Mouse (Mus musculus): ENCODE measurements at regions not wholly inside any gene's neighbourhood (a gene's known extent, or its start where the extent isn't known, plus 50 kb on each side); places are given as distances from the start of the nearest gene placed in this dataset.

DNA sequence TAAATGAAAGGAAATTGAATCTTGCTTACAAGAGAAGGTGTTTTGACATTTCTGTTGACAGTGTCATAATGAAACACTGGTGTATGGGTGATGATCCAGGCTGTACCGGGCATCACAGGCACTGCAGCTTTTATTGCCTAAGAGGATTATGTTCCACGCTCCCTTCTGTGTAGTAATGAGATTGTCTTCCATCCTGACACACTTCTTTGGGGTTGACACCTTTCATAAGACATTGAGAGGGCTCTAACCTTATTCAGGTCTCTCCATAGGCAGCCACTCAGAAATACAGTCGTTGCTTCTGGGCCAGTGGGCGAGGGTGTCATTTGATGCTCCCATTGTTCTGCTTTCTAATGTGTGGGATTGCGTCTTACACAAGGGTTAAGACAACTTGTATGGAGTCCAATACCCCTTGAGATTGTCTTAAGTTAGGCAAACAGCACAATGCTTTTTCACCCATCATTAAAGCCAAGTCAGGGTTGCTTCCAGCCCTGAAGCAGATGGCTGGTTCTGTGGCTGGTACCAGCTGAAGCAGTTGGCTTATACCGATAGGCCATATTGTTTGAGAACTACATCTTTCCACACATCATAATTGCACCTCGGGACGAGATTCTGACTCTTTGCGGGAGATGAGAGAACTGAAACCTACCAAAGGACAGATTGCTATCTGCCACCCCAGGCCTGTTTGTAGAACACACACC is 81.9 kb upstream of the Frmd4b start:
- ATAC-seq (ENCODE audit: insufficient number of reproducible peaks, insufficient read depth, low FRiP score, low read depth), result no peak

DNA sequence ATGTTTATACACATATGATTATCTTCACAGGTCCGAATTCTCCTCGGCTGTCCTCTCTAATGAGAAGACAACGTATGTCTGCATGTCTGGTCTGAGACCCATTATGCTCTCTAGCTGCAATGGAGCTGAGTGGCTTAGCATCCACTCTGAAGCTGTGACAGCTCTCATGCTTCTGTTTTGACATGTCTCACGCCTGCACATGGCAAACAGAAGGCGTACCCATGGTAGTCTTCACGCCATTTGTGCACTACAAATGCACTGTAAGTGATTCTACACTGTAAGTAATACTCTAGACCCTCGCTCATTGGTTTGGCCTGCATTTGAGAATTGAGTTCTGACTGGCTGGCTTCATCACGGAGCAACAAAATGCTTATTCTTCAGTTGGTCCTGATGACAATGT is 75.9 kb upstream of the Frmd4b start:
- H3K36me3 ChIP-seq (ENCODE audit: control insufficient read depth, insufficient read depth, low read length), result no peaks in the 10 kb centered on the region
- no peak for ATAC-seq (ENCODE audit: insufficient number of reproducible peaks, insufficient read depth, low FRiP score, low read depth)
- H3K27me3 ChIP-seq (ENCODE audit: control insufficient read depth, insufficient read depth, low read length), result no peaks in the 10 kb centered on the region
- no peaks in the 10 kb centered on the region for H3K4me1 ChIP-seq (ENCODE audit: control insufficient read depth, insufficient read depth, low read length)
- no peak overlapping the region for H3K27ac ChIP-seq (ENCODE audit: low read length)
- no peak overlapping the region for H3K9ac ChIP-seq (replicated peaks; ENCODE audit: low read depth, low read length)
- no peaks in the 10 kb centered on the region for H3K9me3 ChIP-seq (ENCODE audit: control insufficient read depth, low read depth, low read length)
- 85% methylated on average over 8 of the region's 8 CpGs for WGBS
- no peak overlapping the region for H3K4me3 ChIP-seq (ENCODE audit: low read depth, low read length)
- no peak overlapping the region for H3K4me2 ChIP-seq (replicated peaks; ENCODE audit: low read depth, low read length)

More for the DNA sequence above, 81.9 kb upstream of the Frmd4b start:
- H3K36me3 ChIP-seq (ENCODE audit: control insufficient read depth, insufficient read depth, low read length), result no peaks in the 10 kb centered on the region
- no peak overlapping the region for H3K4me3 ChIP-seq (ENCODE audit: low read depth, low read length)
- no peaks in the 10 kb centered on the region for H3K27me3 ChIP-seq (ENCODE audit: control insufficient read depth, insufficient read depth, low read length)
- no peak overlapping the region for H3K9ac ChIP-seq (replicated peaks; ENCODE audit: low read depth, low read length)
- no peaks in the 10 kb centered on the region for H3K4me1 ChIP-seq (ENCODE audit: control insufficient read depth, insufficient read depth, low read length)
- H3K4me2 ChIP-seq (replicated peaks; ENCODE audit: low read depth, low read length), result no peak overlapping the region
- H3K27ac ChIP-seq (ENCODE audit: low read length), result no peak overlapping the region
- 82% methylated on average over 9 of the region's 9 CpGs for WGBS
- no peaks in the 10 kb centered on the region for H3K9me3 ChIP-seq (ENCODE audit: control insufficient read depth, low read depth, low read length)

DNA sequence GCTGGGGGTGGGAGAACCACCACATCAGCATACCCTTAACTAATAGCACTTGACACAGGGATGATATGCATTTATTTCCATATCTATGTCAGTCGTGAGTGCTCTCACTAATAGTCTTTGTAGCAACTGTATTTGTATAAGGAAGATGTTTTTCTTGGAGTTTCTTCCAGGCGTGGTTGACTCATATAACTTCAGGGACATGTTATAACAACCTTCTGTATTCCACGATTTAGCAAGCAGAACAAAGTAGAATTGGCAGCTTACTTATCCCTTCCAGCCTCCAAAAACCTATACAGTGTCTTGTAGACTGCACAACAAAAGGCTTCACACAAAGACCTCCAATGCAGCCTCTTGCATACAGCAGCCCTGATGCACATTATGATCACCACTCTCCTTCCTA is 73.8 kb upstream of the Frmd4b start:
- ATAC-seq (ENCODE audit: insufficient number of reproducible peaks, insufficient read depth, low FRiP score, low read depth), result no peak
- Histone ChIP-seq H3K27me3 (ENCODE audit: control insufficient read depth, insufficient read depth, low read length) (no peaks in the 10 kb centered on the region), H3K27ac (ENCODE audit: low read length) (no peak overlapping the region), H3K4me3 (ENCODE audit: low read depth, low read length) (no peak overlapping the region), H3K9ac (replicated peaks; ENCODE audit: low read depth, low read length) (no peak overlapping the region), H3K9me3 (ENCODE audit: control insufficient read depth, low read depth, low read length) (no peaks in the 10 kb centered on the region), H3K36me3 (ENCODE audit: control insufficient read depth, insufficient read depth, low read length) (no peaks in the 10 kb centered on the region), H3K4me1 (ENCODE audit: control insufficient read depth, insufficient read depth, low read length) (no peaks in the 10 kb centered on the region), H3K4me2 (replicated peaks; ENCODE audit: low read depth, low read length) (no peak overlapping the region)
- WGBS, result 75% methylated on average over 3 of the region's 3 CpGs

DNA sequence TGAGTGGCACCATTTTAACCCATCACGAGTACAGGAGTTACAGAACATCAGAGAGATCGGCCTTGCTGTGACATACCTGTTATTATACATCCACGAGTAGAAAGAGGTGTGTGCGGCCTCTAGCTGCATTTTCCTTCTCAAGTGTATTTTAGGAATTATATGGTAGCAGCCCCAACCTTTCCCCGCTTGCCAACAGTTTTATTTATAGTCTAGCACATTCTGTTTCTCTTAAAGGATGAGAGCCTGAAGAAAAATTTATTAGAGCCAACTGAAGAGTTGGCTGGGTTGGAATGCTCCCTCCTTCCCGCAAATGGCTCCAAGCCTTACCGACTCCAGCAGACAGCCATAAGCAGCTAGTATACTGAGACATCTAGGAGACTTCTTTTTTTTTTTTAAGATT is 67.0 kb upstream of the Frmd4b start:
- no peak overlapping the region for H3K4me3 ChIP-seq (ENCODE audit: low read depth, low read length)
- H3K27ac ChIP-seq (ENCODE audit: low read length), result no peak overlapping the region
- H3K27me3 ChIP-seq (ENCODE audit: control insufficient read depth, insufficient read depth, low read length), result no peaks in the 10 kb centered on the region
- no peak overlapping the region for H3K9ac ChIP-seq (replicated peaks; ENCODE audit: low read depth, low read length)
- 79% methylated on average over 7 of the region's 7 CpGs for WGBS
- ATAC-seq (ENCODE audit: insufficient number of reproducible peaks, insufficient read depth, low FRiP score, low read depth), result no peak
- no peak overlapping the region for H3K4me2 ChIP-seq (replicated peaks; ENCODE audit: low read depth, low read length)
- no peaks in the 10 kb centered on the region for H3K36me3 ChIP-seq (ENCODE audit: control insufficient read depth, insufficient read depth, low read length)
- no peaks in the 10 kb centered on the region for H3K4me1 ChIP-seq (ENCODE audit: control insufficient read depth, insufficient read depth, low read length)
- H3K9me3 ChIP-seq (ENCODE audit: control insufficient read depth, low read depth, low read length), result no peaks in the 10 kb centered on the region

DNA sequence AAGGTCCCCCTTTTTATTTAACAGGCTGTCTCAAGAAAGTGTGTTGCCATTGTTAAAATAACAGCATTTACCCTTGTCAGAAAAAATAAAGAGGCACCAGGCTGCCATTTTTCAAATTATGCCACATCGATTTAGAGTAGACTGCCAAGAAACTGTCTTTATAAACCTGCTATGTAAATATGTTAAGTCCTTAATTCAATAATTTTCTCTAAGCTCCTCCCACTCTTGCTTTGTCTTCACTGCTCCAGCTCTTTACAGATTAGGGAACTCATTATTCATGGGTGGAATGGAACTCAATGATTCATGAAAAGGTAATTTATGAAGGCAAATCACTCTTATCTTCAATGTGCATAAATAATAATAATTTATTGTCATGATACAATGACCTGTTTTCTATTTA is 64.9 kb upstream of the Frmd4b start:
- no peak overlapping the region for H3K27ac ChIP-seq (ENCODE audit: low read length)
- ATAC-seq (ENCODE audit: insufficient number of reproducible peaks, insufficient read depth, low FRiP score, low read depth), result no peak
- H3K36me3 ChIP-seq (ENCODE audit: control insufficient read depth, insufficient read depth, low read length), result no peaks in the 10 kb centered on the region
- H3K9me3 ChIP-seq (ENCODE audit: control insufficient read depth, low read depth, low read length), result no peaks in the 10 kb centered on the region
- H3K4me2 ChIP-seq (replicated peaks; ENCODE audit: low read depth, low read length), result no peak overlapping the region
- H3K4me3 ChIP-seq (ENCODE audit: low read depth, low read length), result no peak overlapping the region
- H3K4me1 ChIP-seq (ENCODE audit: control insufficient read depth, insufficient read depth, low read length), result no peaks in the 10 kb centered on the region
- 60% methylated on average over 1 of the region's 1 CpGs for WGBS
- H3K27me3 ChIP-seq (ENCODE audit: control insufficient read depth, insufficient read depth, low read length), result no peaks in the 10 kb centered on the region
- no peak overlapping the region for H3K9ac ChIP-seq (replicated peaks; ENCODE audit: low read depth, low read length)

DNA sequence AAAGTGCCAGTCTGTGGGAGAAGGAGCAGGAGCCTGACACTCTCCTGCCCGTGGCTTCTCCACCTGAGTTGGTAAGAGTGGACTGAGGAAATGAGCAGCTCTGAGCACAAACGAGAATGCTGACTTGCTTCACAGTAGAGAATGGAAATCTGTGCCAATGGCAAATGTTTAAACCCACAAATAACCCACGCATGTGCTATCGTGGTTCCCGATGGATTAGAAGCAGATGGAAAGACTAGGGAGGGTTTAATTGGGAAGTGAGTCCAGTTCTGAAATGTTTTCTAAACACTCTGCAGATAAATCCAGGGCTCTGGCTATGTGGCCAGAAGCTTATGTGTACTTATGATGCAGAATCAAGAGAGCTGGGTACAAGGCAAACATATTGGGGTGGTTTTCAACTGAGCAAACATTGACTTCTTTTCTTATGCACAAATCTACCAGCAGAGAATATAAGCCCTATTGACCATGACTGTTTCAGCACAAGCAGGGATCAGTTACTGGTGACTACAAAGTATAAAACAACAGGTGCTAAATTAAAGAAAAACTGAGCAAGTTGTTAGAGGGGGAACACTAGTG is 57.9 kb upstream of the Frmd4b start:
- Histone ChIP-seq H3K27me3 (ENCODE audit: control insufficient read depth, insufficient read depth, low read length) (no peaks in the 10 kb centered on the region), H3K27ac (ENCODE audit: low read length) (peak overlapping the region; percentile 30; the same call in 1 of the 2 replicates), H3K4me1 (ENCODE audit: control insufficient read depth, insufficient read depth, low read length) (no peaks in the 10 kb centered on the region), H3K4me3 (ENCODE audit: low read depth, low read length) (no peak overlapping the region), H3K36me3 (ENCODE audit: control insufficient read depth, insufficient read depth, low read length) (no peaks in the 10 kb centered on the region), H3K9me3 (ENCODE audit: control insufficient read depth, low read depth, low read length) (0 out of 2 replicates have a peak, but pooled peaks cover 3% of the 10 kb centered on the region), H3K4me2 (replicated peaks; ENCODE audit: low read depth, low read length) (no peak overlapping the region), H3K9ac (replicated peaks; ENCODE audit: low read depth, low read length) (no peak overlapping the region)
- ATAC-seq (ENCODE audit: insufficient number of reproducible peaks, insufficient read depth, low FRiP score, low read depth), result peak; percentile 46; the same call in 1 of the 2 replicates
- WGBS, result 58% methylated on average over 5 of the region's 5 CpGs

DNA sequence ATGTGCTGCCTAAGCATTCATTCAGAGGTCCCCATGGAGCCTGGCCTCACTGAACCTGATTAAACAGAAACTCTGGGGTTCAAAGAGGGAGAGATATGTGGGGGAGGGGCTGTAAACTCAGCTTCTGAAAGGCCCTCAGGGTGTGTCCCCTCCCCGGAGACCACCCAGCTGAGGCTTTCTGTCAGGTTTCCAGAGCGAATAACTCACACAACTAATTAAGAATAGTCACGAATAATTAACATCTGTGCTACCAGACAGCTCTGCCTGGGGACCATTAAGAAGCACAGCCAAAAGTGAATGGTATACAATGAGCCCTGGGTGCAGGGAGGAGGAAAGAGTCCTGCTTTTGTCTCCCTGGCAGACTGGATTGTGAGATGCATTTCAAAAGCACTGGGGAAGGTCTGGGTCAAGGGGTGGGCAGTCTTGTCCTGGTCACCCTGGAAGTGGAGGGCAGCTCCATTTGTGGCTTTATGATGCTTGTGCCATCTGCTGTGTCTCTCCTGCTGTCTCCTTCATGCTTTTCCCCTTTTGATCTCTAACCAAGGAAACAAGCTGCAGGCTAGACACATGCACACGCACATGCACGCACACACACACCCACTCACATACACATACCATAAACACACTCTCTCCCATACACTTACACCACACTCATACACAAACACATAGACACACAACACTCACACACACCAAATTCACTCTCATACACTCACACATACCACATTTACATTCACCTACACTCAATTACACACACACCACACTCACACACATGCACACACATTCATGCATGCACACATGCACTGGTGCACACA is 49.7 kb upstream of the Frmd4b start:
- Histone ChIP-seq H3K27ac (ENCODE audit: low read length) (no peak overlapping the region), H3K4me2 (replicated peaks; ENCODE audit: low read depth, low read length) (no peak overlapping the region), H3K4me1 (ENCODE audit: control insufficient read depth, insufficient read depth, low read length) (no peaks in the 10 kb centered on the region), H3K36me3 (ENCODE audit: control insufficient read depth, insufficient read depth, low read length) (no peaks in the 10 kb centered on the region), H3K9me3 (ENCODE audit: control insufficient read depth, low read depth, low read length) (no peaks in the 10 kb centered on the region), H3K9ac (replicated peaks; ENCODE audit: low read depth, low read length) (no peak overlapping the region), H3K4me3 (ENCODE audit: low read depth, low read length) (no peak overlapping the region), H3K27me3 (ENCODE audit: control insufficient read depth, insufficient read depth, low read length) (no peaks in the 10 kb centered on the region)
- WGBS, result 33% methylated on average over 5 of the region's 5 CpGs
- 0 out of 2 replicates have a peak, but pooled peaks have one; percentile 23 for ATAC-seq (ENCODE audit: insufficient number of reproducible peaks, insufficient read depth, low FRiP score, low read depth)
